Mouse (Mus musculus) kidney, adult 11 months (tissue): ENCODE measurements around the gene Dnaja2.

Experiments
- DNase-seq: peaks from one replicate; pipeline ENCODE4 v3.0.0; 2022

Dnaja2 gene

GRCm38 (mm10) chr8:85555181-85556145, at the start of gene Dnaja2:
Dnaja2 (minus strand) TSS chr8:85555344.
- peak; percentile 80 for DNase-seq

DNA sequence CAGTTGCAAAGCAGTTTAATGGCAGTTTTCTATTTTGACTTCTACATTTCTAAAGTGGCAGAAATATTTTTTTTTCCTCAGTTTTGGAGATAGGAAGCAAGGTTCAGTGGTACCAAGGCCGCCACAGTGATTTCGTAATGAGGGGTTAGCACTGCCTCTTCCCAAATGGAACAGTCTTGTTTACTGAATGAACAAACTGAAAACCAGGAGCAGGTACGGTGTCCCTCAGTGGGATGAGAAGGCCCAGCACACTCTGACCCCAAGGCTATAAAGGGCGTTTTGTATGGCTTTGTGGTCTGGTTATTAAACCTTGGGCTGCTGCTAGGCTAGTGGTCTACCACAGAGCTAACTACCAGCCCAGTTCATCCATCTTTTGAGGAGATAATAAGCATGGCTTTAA, 49.1 kb upstream of the Dnaja2 start:
- no peak for DNase-seq

DNA sequence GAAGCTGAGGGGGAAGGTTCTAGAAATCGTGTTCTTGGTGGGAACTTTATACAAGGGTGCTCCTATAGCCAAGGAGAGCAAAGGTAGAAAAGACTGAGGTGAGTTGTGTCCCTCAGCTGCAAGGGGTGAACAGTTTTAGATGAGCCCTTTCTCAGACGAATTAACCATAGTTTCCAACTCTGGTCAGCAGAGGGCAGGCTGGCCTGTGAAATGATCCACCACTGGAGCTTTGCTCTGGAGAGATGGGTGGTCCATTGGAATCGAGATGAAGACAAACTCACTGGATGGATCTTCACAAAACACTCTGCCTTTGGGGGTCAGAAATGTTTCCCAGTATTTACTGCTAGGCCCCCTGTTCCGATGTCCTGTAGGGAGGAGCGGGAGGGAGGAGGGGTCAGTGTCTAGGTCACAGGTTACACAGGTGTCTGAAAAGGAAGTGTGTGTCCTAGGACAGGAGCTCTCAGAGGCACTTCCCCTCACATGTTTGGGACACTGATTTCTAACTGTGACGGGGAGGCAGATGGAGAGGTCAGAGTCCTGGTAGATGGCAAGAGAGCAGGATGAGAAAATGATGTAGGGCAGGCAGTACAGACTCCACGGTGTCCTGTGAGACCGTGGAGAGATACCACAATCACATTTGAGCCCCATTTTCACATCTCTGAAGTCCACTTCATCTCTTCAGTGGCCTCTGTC, 48.2 kb upstream of the Dnaja2 start:
- DNase-seq: peak; percentile 19

- DNase-seq: no peak
These were observed 47.6 kb upstream of the Dnaja2 start for GRCm38 (mm10) chr8:85602737-85603136.

GRCm38 (mm10) chr8:85601741-85602140, 46.6 kb upstream of the Dnaja2 start:
- DNase-seq: no peak

DNA sequence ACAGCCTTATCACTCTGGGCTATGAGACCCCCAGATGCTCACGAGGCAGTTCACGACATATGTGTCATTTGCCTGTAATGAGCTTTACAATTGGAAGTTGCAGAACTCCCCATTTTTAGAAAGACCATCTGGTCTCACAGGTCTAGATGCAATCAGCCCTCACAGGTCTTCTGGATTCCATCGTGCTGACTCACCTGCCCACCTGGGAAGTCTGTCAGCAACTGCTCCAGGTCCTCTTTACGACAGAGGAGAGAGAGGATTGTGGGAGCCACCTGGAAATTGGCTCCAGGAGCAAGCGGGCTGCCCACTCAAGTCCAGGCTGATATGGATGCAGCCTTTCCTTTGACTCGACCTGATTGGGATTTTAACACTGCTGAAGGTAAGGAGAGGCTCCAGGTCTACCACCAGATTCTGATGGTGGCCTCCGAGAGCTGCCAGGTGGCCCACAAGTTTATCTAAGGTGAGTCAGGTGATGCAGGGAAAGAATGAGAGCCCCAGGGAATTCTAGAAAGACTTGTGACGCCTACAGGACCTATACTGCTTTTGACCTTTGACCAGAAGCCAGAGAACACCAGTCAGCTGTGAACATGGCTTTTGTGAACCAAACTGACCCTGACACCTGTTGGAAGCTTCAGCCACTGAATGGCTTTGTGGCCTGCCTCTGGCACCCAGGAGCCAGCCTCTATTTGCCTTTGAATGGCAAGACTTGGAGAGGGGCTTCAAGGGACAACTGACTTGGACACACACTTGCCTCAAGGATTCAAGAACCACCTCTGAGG, 42.5 kb upstream of the Dnaja2 start:
- DNase-seq: no peak

GRCm38 (mm10) chr8:85595391-85595790, 40.2 kb upstream of the Dnaja2 start:
- DNase-seq: peak; percentile 43

GRCm38 (mm10) chr8:85594983-85595382, 39.8 kb upstream of the Dnaja2 start:
- DNase-seq: no peak

DNA sequence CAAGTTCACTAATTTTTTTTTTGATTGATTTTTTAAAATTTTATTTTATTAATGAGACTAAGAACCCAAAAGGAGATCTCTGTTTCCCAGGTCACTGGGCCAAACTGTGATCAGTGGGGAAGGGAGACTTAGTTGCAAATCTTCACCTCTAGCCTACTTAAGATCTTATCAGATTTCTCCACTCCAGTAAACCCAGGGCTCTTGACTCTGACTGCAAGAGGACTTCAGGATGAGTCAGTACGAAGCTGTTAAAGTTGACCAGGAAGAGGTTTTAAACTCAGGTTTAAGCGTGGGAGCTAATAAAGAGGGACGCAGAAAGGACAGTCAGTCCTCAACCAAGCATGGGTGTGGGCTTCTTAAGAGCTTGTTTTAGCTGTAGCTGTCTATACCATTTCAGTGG, 38.2 kb upstream of the Dnaja2 start:
- DNase-seq: no peak

DNA sequence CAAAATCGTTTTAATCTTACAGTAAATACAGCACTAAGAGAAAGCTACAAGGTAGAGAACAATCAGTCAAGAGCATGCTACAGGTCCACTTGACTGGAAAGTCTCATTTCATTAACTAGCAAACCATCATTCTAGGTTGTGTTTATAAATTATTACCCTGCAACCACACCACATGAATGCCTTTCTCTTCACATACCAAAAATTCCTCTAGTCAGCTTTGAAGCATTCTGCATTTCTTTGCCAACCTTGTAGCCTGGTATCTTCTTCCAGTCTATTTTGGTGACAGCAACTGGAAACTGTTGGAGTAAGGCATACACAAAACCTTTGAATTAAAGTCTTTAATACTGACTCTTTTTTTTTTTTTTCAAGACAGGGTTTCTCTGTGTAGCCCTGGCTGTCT, 36.4 kb upstream of the Dnaja2 start:
- peak; percentile 9 for DNase-seq

GRCm38 (mm10) chr8:85590258-85590657, 35.1 kb upstream of the Dnaja2 start:
- no peak for DNase-seq

GRCm38 (mm10) chr8:85588596-85588995, 33.5 kb upstream of the Dnaja2 start:
- no peak for DNase-seq

DNA sequence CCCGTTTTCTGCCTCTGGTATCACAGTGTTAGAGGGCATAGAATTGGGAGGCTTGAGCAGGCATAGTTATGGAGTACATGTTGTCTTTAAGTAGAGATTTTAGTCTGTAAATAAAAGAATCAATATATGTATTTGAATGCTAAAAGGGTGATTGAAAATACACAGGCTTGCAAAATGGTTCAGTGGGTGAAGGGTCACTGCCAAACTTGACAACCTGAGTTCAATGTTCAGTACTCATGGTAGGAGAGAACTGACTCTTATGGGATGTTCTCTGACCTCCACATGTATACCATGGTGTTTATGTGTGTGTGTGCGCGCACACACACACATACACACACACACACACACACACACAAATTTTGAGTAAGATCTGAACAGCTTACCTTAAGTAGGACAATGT, 22.5 kb upstream of the Dnaja2 start:
- no peak for DNase-seq

GRCm38 (mm10) chr8:85573972-85574496, 18.9 kb upstream of the Dnaja2 start:
- peak; percentile 26 for DNase-seq

DNA sequence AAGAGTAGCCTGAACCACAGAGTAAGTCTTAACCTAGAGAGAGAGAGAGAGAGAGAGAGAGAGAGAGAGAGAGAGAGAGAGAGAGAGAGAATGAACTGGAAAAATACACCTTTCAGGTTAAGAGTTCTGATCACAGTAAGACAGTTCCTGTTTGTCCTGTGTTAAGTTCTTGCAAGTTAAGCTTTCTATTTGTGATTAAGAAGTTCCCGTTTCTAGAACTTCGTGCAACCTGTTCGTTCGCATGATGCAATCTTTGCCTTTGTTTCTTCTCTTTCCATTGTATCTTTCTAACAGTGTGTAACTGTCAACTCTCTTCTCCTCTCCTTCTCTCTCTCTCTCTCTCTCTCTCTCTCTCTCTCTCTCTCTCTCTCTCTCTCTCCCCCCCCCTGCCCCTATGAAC, 15.3 kb upstream of the Dnaja2 start:
- DNase-seq: no peak

GRCm38 (mm10) chr8:85567801-85568200, 12.7 kb upstream of the Dnaja2 start:
- DNase-seq: peak; percentile 82

- DNase-seq: no peak
These were observed 10.0 kb upstream of the Dnaja2 start for GRCm38 (mm10) chr8:85565186-85565585.

- peak; percentile 27 for DNase-seq
These were observed 8.2 kb upstream of the Dnaja2 start for GRCm38 (mm10) chr8:85563336-85563735.

GRCm38 (mm10) chr8:85559966-85560365, 4.8 kb upstream of the Dnaja2 start:
- DNase-seq: no peak

DNA sequence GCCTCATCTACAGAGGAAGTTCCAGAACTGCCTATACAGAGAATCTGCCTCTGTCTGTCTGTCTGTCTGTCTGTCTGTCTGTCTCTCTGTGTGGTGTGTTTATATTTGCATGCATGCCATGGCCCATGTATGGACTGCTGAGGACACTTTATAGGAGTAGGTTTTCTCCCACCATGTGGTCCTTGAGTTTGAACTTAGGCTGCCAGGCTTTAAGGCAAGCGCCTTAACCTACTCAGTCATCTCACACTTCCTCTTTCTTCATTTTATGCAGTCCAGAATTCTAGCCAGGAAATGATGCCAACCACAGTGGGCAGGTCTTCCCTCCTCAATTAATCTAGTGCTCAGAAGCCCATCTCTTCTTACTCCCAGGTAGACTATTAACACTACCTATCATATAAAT, 4.1 kb upstream of the Dnaja2 start:
- no peak for DNase-seq

DNA sequence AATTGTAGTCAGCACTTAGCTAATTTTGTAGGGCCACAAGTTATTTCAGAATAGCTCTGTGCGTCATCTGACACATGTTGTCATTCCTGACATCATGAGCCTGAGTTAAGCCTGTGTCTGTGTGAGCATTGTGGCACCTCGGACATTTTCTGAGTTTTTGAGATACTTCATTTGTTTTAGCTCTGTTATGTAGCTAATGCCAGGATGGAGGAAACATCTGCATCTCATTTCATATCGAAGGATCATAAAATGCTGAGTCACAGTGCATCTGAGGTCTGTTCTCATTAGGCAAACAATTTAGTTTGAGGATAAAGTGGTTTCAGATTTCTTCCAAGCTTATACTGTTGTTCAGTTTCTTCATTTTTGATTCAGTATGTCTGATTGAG, 2.5 kb upstream of the Dnaja2 start:
- DNase-seq: no peak

DNA sequence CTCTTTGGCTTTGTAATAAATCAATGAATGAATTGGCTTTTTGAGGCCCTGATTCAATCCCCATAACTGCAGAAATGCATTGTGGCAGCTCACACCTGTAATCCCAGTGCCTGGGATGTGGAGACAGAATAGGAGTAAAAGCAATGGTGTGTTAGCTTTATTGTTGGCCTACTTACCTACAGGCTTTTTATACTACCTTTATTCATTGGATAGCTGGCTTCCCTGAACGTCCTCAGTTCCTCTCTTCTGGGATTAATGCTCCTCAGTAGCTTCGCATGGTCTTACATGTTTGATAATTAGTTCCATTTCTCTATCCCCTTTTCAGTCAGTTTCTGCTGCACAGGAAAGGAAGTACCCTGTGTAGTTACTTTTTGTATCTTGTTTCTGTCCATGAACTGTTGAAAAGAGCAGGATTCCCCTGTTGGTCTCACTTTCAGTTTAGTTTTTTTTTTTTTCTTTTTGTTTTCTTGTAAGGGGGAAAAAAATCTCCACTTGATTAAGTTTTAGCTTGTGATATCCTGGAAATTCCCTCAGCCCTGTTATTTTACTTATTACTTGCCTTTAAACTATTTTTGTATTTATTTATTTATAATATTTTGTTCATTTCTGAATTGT, 1.9 kb upstream of the Dnaja2 start:
- DNase-seq: no peak
